8 mouse cellular contexts compared by ENCODE assay signal in genomic region chr11:70605024-70605566, GRCm38 (mm10). TPM values are rescaled to one million over a fixed set of nuclear protein-coding genes. Genes with fewer than 3 reads are reported as not detected.
DNase-seq lines count a peak whose midpoint lies in the region.

No protein-coding gene starts in this region.

- DNase-seq in 416B (ENCODE audit: low read depth): peak; percentile 78
- peak; percentile 60 for DNase-seq in Muller cell, postnatal 12 days (ENCODE audit: inconsistent ontology term)
- peak; percentile 73 for DNase-seq in cerebellum, adult 8-10 months
- peak; percentile 75 for DNase-seq in gastrocnemius, postnatal 10 days
- DNase-seq in kidney, postnatal 4 days: peak; percentile 86 to 88
- DNase-seq in lung, postnatal 10 days: peak; percentile 84
- peak; percentile 68 for DNase-seq in retina, postnatal 7 days (ENCODE audit: low read depth, low spot score)
- DNase-seq in thymus, postnatal 4 days: peak; percentile 84

RNA-seq across cellular contexts. Expression of gene 4930544D05Rik, which starts 10.6 kb away (rescaled TPM):
- not detected for total RNA-seq in gastrocnemius, postnatal 10 days (2021)

RNA-seq across cellular contexts. Expression of gene Chrne, which starts 13.9 kb away (rescaled TPM):
- 10 to 100 TPM; 30.7 to 35.0 TPM for total RNA-seq in gastrocnemius, postnatal 10 days (2021)

RNA-seq across cellular contexts. Expression of gene Gp1ba, which starts 33.8 kb away (rescaled TPM):
- total RNA-seq in gastrocnemius, postnatal 10 days (2021): under 1 TPM; 0.12 to 0.29 TPM

RNA-seq across cellular contexts. Expression of gene Rnf167, which starts 41.9 kb away (rescaled TPM):
- 10 to 100 TPM; 41.9 to 43.7 TPM for total RNA-seq in gastrocnemius, postnatal 10 days (2021)

RNA-seq across cellular contexts. Expression of gene Slc25a11, which starts 42.2 kb away (rescaled TPM):
- 100 to 1,000 TPM; 252 to 283 TPM for total RNA-seq in gastrocnemius, postnatal 10 days (2021)

Comparison
In these comparisons a context has a peak if more than half of its experiments do, and no peak if none do; other contexts are left out.
1. Peak in every context shown above with its lines: DNase-seq.